Comparison of ENCODE assay signal across 10 mouse cellular contexts in genomic region chr8:83680603-83681002, GRCm38 (mm10). TPM values are rescaled to one million over a fixed set of nuclear protein-coding genes. Genes with fewer than 3 reads are reported as not detected.
A peak's percentile ranks its signal among the peaks of the same experiment; 100 is the strongest.
DNase-seq lines count a peak whose midpoint lies in the region; ATAC-seq lines count a peak whose summit lies in the region.
"Had no signal": no experiment of that assay in that cellular context is flagged by ENCODE, and none has a peak within 500 bp of the region (broad histone marks: within the 10 kb centered on the region; RNA-seq: fewer than 3 reads in every experiment).

No protein-coding gene starts in this region.

- H3K4me1 ChIP-seq in kidney, embryonic 15.5 days, result peaks cover 9% of the 10 kb centered on the region
- H3K4me1 ChIP-seq in embryonic facial prominence, embryonic 10.5 days, result peaks cover 28% of the 10 kb centered on the region
- peaks cover 13% of the 10 kb centered on the region for H3K4me1 ChIP-seq in limb, embryonic 15.5 days
- H3K4me1 ChIP-seq in midbrain, embryonic 13.5 days (replicated peaks), result no peaks in the 10 kb centered on the region

- no peak for DNase-seq in frontal cortex, postnatal 14 days (ENCODE audit: low spot score in 2 of 2)
- DNase-seq in kidney, adult 11 months, result no peak
- no peak for DNase-seq in embryonic facial prominence, embryonic 10.5 days (ENCODE audit: low spot score)
- no peak for DNase-seq in cerebellum, adult 11 months
- DNase-seq: forebrain, postnatal 0 days; kidney, adult 8-10 months had no signal

- peak; percentile 14 for ATAC-seq in frontal cortex, adult (ENCODE audit: low TSS enrichment)
- ATAC-seq in kidney, embryonic 15.5 days (replicated peaks; ENCODE audit: low FRiP score), result no peak
- no peak for ATAC-seq in limb, embryonic 15.5 days (ENCODE audit: insufficient number of reproducible peaks, low FRiP score, low TSS enrichment, low read depth)
- no peak for ATAC-seq in midbrain, embryonic 13.5 days
- ATAC-seq: forebrain, postnatal 0 days had no signal

- H3K27me3 ChIP-seq in kidney, embryonic 15.5 days, result no peaks in the 10 kb centered on the region
- no peaks in the 10 kb centered on the region for H3K27me3 ChIP-seq in embryonic facial prominence, embryonic 10.5 days (replicated peaks; ENCODE audit: low read depth, poor library complexity, severe bottlenecking)
- H3K27me3 ChIP-seq in limb, embryonic 15.5 days, result no peaks in the 10 kb centered on the region
- no peaks in the 10 kb centered on the region for H3K27me3 ChIP-seq in midbrain, embryonic 13.5 days

- H3K9me3 ChIP-seq in kidney, embryonic 15.5 days (replicated peaks), result no peaks in the 10 kb centered on the region
- no peaks in the 10 kb centered on the region for H3K9me3 ChIP-seq in embryonic facial prominence, embryonic 10.5 days
- no peaks in the 10 kb centered on the region for H3K9me3 ChIP-seq in limb, embryonic 15.5 days
- no peaks in the 10 kb centered on the region for H3K9me3 ChIP-seq in midbrain, embryonic 13.5 days

- peak overlapping the region; percentile 26; the same call in 1 of the 2 replicates for H3K4me2 ChIP-seq in kidney, embryonic 15.5 days
- no peak overlapping the region for H3K4me2 ChIP-seq in limb, embryonic 15.5 days
- no peak overlapping the region for H3K4me2 ChIP-seq in midbrain, embryonic 13.5 days (replicated peaks)

- H3K4me3 ChIP-seq in kidney, embryonic 15.5 days (replicated peaks), result no peak overlapping the region
- peak overlapping the region; percentile 34; the same call in 1 of the 2 replicates for H3K4me3 ChIP-seq in embryonic facial prominence, embryonic 10.5 days
- no peak overlapping the region for H3K4me3 ChIP-seq in limb, embryonic 15.5 days
- no peak overlapping the region for H3K4me3 ChIP-seq in midbrain, embryonic 13.5 days (replicated peaks)

- H3K27ac ChIP-seq in kidney, embryonic 15.5 days, result peak overlapping the region; percentile 68
- peak overlapping the region; percentile 84 for H3K27ac ChIP-seq in embryonic facial prominence, embryonic 10.5 days (replicated peaks)
- H3K27ac ChIP-seq in limb, embryonic 15.5 days, result peak overlapping the region; percentile 77
- no peak overlapping the region for H3K27ac ChIP-seq in midbrain, embryonic 13.5 days

- peaks cover 89% of the 10 kb centered on the region for H3K36me3 ChIP-seq in kidney, embryonic 15.5 days
- H3K36me3 ChIP-seq in embryonic facial prominence, embryonic 10.5 days (replicated peaks), result peaks cover 95% of the 10 kb centered on the region
- H3K36me3 ChIP-seq in limb, embryonic 15.5 days, result peaks cover 69% of the 10 kb centered on the region
- H3K36me3 ChIP-seq in midbrain, embryonic 13.5 days, result peaks cover 98% of the 10 kb centered on the region

- H3K9ac ChIP-seq in kidney, embryonic 15.5 days, result no peak overlapping the region
- H3K9ac ChIP-seq in limb, embryonic 15.5 days, result no peak overlapping the region
- H3K9ac ChIP-seq in midbrain, embryonic 13.5 days (replicated peaks), result no peak overlapping the region
- H3K9ac ChIP-seq: forebrain, postnatal 0 days had no signal

- WGBS in kidney, embryonic 15.5 days, result 77% methylated on average over 5 of the region's 5 CpGs
- WGBS in embryonic facial prominence, embryonic 10.5 days, result 69% methylated on average over 5 of the region's 5 CpGs
- WGBS in limb, embryonic 15.5 days, result 50% methylated on average over 5 of the region's 5 CpGs
- 95% methylated on average over 5 of the region's 5 CpGs for WGBS in midbrain, embryonic 13.5 days

RNA-seq across cellular contexts. Expression of gene Ptger1, which starts 14.1 kb away (rescaled TPM):
- 2.4 and 2.9 TPM in 2 replicates for polyA plus RNA-seq in kidney, embryonic 15.5 days (2015; fragmentation: Nextera tagmentation; extraction: Ambion mirVana)
- polyA plus RNA-seq in embryonic facial prominence, embryonic 10.5 days (2016; fragmentation: Nextera tagmentation; extraction: Ambion mirVana), result 0.36 and 0.41 TPM in 2 replicates
- 0.95 and 1.1 TPM in 2 replicates for polyA plus RNA-seq in limb, embryonic 15.5 days (2015; fragmentation: Nextera tagmentation; extraction: Ambion mirVana)
- polyA plus RNA-seq in midbrain, embryonic 13.5 days (2015; fragmentation: Nextera tagmentation; extraction: Ambion mirVana), result 0.75 and 0.81 TPM in 2 replicates

RNA-seq across cellular contexts. Expression of gene Pkn1, which starts 18.4 kb away (rescaled TPM):
- polyA plus RNA-seq in kidney, embryonic 15.5 days (2015; fragmentation: Nextera tagmentation; extraction: Ambion mirVana), result 29.3 and 34.6 TPM in 2 replicates
- polyA plus RNA-seq in embryonic facial prominence, embryonic 10.5 days (2016; fragmentation: Nextera tagmentation; extraction: Ambion mirVana), result 30.3 and 30.9 TPM in 2 replicates
- 19.6 and 20.0 TPM in 2 replicates for polyA plus RNA-seq in limb, embryonic 15.5 days (2015; fragmentation: Nextera tagmentation; extraction: Ambion mirVana)
- polyA plus RNA-seq in midbrain, embryonic 13.5 days (2015; fragmentation: Nextera tagmentation; extraction: Ambion mirVana), result 22.7 and 23.3 TPM in 2 replicates

RNA-seq across cellular contexts. Expression of gene Gipc1, which starts 28.1 kb away (rescaled TPM):
- polyA plus RNA-seq in kidney, embryonic 15.5 days (2015; fragmentation: Nextera tagmentation; extraction: Ambion mirVana), result 220 and 221 TPM in 2 replicates
- polyA plus RNA-seq in embryonic facial prominence, embryonic 10.5 days (2016; fragmentation: Nextera tagmentation; extraction: Ambion mirVana), result 208 and 209 TPM in 2 replicates
- 182 and 187 TPM in 2 replicates for polyA plus RNA-seq in limb, embryonic 15.5 days (2015; fragmentation: Nextera tagmentation; extraction: Ambion mirVana)
- polyA plus RNA-seq in midbrain, embryonic 13.5 days (2015; fragmentation: Nextera tagmentation; extraction: Ambion mirVana), result 164 and 172 TPM in 2 replicates

RNA-seq across cellular contexts. Expression of gene Ddx39, which starts 34.4 kb away (rescaled TPM):
- polyA plus RNA-seq in kidney, embryonic 15.5 days (2015; fragmentation: Nextera tagmentation; extraction: Ambion mirVana), result 189 and 192 TPM in 2 replicates
- polyA plus RNA-seq in embryonic facial prominence, embryonic 10.5 days (2016; fragmentation: Nextera tagmentation; extraction: Ambion mirVana), result 286 and 311 TPM in 2 replicates
- polyA plus RNA-seq in limb, embryonic 15.5 days (2015; fragmentation: Nextera tagmentation; extraction: Ambion mirVana), result 126 and 127 TPM in 2 replicates
- polyA plus RNA-seq in midbrain, embryonic 13.5 days (2015; fragmentation: Nextera tagmentation; extraction: Ambion mirVana), result 154 and 155 TPM in 2 replicates
